Mouse (Mus musculus): Measurements from ENCODE around the gene Jmjd7. TPM values are rescaled to one million over a fixed set of nuclear protein-coding genes. Genes with fewer than 3 reads are reported as not detected.

The Jmjd7 gene
- total and polyA plus RNA-seq, 3 experiments = 8.4 to 15.0 (median 14.6) TPM

GRCm38 (mm10) chr2:120003970-120004369 is 23.3 kb upstream of the Jmjd7 start:
- Histone ChIP-seq H3K36me3 (replicated peaks in 1 of 2; ENCODE audit: control insufficient read depth in 1 of 2, insufficient read depth in 1 of 2, low read length in 1 of 2) (peaks cover 0 to 23% of the 10 kb centered on the region in 2 experiments), H3K27ac (ENCODE audit: insufficient read depth, low read depth) (no peak overlapping the region), H3K9ac (ENCODE audit: insufficient read depth, low read depth) (no peak overlapping the region), H3K9me3 (replicated peaks; ENCODE audit: low read length) (no peaks in the 10 kb centered on the region), H3K79me2 (replicated peaks; ENCODE audit: control insufficient read depth, extremely low read depth, insufficient read depth, poor library complexity, severe bottlenecking) (no peaks in the 10 kb centered on the region), H3K4me1 (ENCODE audit: control insufficient read depth in 1 of 2, insufficient read depth in 2 of 2) (peaks cover 10 to 18% of the 10 kb centered on the region in 2 experiments; a peak in 3 of 4 replicates), H3K27me3 (replicated peaks) (no peaks in the 10 kb centered on the region), H3K4me2 (ENCODE audit: insufficient read depth, low read depth, poor library complexity, severe bottlenecking) (no peak overlapping the region), H3K4me3 (replicated peaks in 1 of 3; ENCODE audit: low read depth in 2 of 3, low read length in 2 of 3, poor library complexity in 1 of 3) (no peak overlapping the region)
- dilution Hi-C loops (cut with MboI; ENCODE audit: extremely low pct_ligation_motif_present, extremely low pct_unique_long_range_greater_than_20kb, low sequenced_read_pairs) = no loop called here
- in situ Hi-C loops (cut with MboI; ENCODE audit: low pct_ligation_motif_present, low pct_unique_long_range_greater_than_20kb, low sequenced_read_pairs) = no loop called here
- TF ChIP-seq JUND (conservative IDR thresholded peaks at IDR 0.05; ENCODE audit: low read depth, low read length) (no peak), NELFE (IDR thresholded peaks at IDR 0.05; ENCODE audit: low read depth, low read length) (no peak), USF2 (conservative IDR thresholded peaks at IDR 0.05; ENCODE audit: low read depth, low read length) (no peak), CHD1 (IDR thresholded peaks at IDR 0.05; ENCODE audit: low read depth, low read length) (no peak), POLR2AphosphoS2 (IDR thresholded peaks at IDR 0.05; ENCODE audit: low read depth, low read length) (no peak), MAFK (IDR thresholded peaks at IDR 0.05; ENCODE audit: insufficient replicate concordance, low read length) (no peak), SMC3 (IDR thresholded peaks at IDR 0.05; ENCODE audit: low read depth, low read length) (no peak), USF1 (IDR thresholded peaks at IDR 0.05; ENCODE audit: low read depth, low read length) (no peak), EP300 (IDR thresholded peaks at IDR 0.05; ENCODE audit: low read length) (no peak), ZNF384 (IDR thresholded peaks at IDR 0.05; ENCODE audit: low read depth, low read length) (no peak), PAX5 (IDR thresholded peaks at IDR 0.05; ENCODE audit: low read length) (no peak), MYC (IDR thresholded peaks at IDR 0.05; ENCODE audit: low read depth, low read length) (no peak), ELF1 (IDR thresholded peaks at IDR 0.05; ENCODE audit: low read depth, low read length) (no peak), IRF4 (IDR thresholded peaks at IDR 0.05; ENCODE audit: low read depth, low read length) (no peak)
- no peak for DNase-seq (ENCODE audit: extremely low read depth)

- TF ChIP-seq E2F4 (IDR thresholded peaks at IDR 0.05; ENCODE audit: insufficient replicate concordance, low read depth, low read length) (no peak), USF1 (IDR thresholded peaks at IDR 0.05; ENCODE audit: low read depth, low read length) (no peak), MAFK (IDR thresholded peaks at IDR 0.05; ENCODE audit: insufficient replicate concordance, low read length) (no peak), RAD21 (IDR thresholded peaks at IDR 0.05; ENCODE audit: low read depth, low read length) (no peak), POLR2AphosphoS2 (IDR thresholded peaks at IDR 0.05; ENCODE audit: low read depth, low read length) (no peak), ELF1 (IDR thresholded peaks at IDR 0.05; ENCODE audit: low read depth, low read length) (no peak), SMC3 (IDR thresholded peaks at IDR 0.05; ENCODE audit: low read depth, low read length) (no peak), MYC (IDR thresholded peaks at IDR 0.05; ENCODE audit: low read depth, low read length) (no peak), EP300 (IDR thresholded peaks at IDR 0.05; ENCODE audit: low read length) (no peak), CTCF (conservative IDR thresholded peaks at IDR 0.05 in 1 of 2, IDR thresholded peaks at IDR 0.05 in 1 of 2; ENCODE audit: low read depth in 2 of 2, low read length in 2 of 2) (no peak), NELFE (IDR thresholded peaks at IDR 0.05; ENCODE audit: low read depth, low read length) (no peak), UBTF (IDR thresholded peaks at IDR 0.05; ENCODE audit: low read depth, low read length) (no peak), MEF2A (IDR thresholded peaks at IDR 0.05; ENCODE audit: borderline replicate concordance, low read depth, low read length) (no peak), BHLHE40 (IDR thresholded peaks at IDR 0.05; ENCODE audit: low read depth, low read length) (no peak), HCFC1 (IDR thresholded peaks at IDR 0.05; ENCODE audit: low read depth, low read length) (no peak), ETS1 (conservative IDR thresholded peaks at IDR 0.05; ENCODE audit: low read depth, low read length) (no peak)
- DNase-seq (ENCODE audit: extremely low read depth) = no peak
- dilution Hi-C loops (cut with MboI; ENCODE audit: extremely low pct_ligation_motif_present, extremely low pct_unique_long_range_greater_than_20kb, low sequenced_read_pairs) = no loop called here
- H3K36me3 ChIP-seq (replicated peaks in 1 of 2; ENCODE audit: control insufficient read depth in 1 of 2, insufficient read depth in 1 of 2, low read length in 1 of 2) = peaks cover 0 to 21% of the 10 kb centered on the region in 2 experiments
- no peaks in the 10 kb centered on the region for H3K27me3 ChIP-seq (replicated peaks)
- in situ Hi-C loops (cut with MboI; ENCODE audit: low pct_ligation_motif_present, low pct_unique_long_range_greater_than_20kb, low sequenced_read_pairs) = no loop called here
- no peak overlapping the region for H3K4me3 ChIP-seq (replicated peaks in 1 of 3; ENCODE audit: low read depth in 2 of 3, low read length in 2 of 3, poor library complexity in 1 of 3)
- no peak overlapping the region for H3K27ac ChIP-seq (ENCODE audit: insufficient read depth, low read depth)
- no peak overlapping the region for H3K4me2 ChIP-seq (ENCODE audit: insufficient read depth, low read depth, poor library complexity, severe bottlenecking)
- H3K9ac ChIP-seq (ENCODE audit: insufficient read depth, low read depth) = no peak overlapping the region
- H3K79me2 ChIP-seq (replicated peaks; ENCODE audit: control insufficient read depth, extremely low read depth, insufficient read depth, poor library complexity, severe bottlenecking) = no peaks in the 10 kb centered on the region
- peaks cover under 1 to 8% of the 10 kb centered on the region in 2 experiments; a peak in 3 of 4 replicates for H3K4me1 ChIP-seq (ENCODE audit: control insufficient read depth in 1 of 2, insufficient read depth in 2 of 2)
- no peaks in the 10 kb centered on the region for H3K9me3 ChIP-seq (replicated peaks; ENCODE audit: low read length)
Measured at GRCm38 (mm10) chr2:120006696-120007095, 20.6 kb upstream of the Jmjd7 start.
